Mouse (Mus musculus) spleen, adult 2 months (tissue): Measurements from ENCODE around the gene Agrp.
"Not testable (repeated sequence)": the region's sequence is repeated elsewhere in the genome, so short reads cannot be mapped to it uniquely, and the experiment has no call there.

ENCODE experiments used
- CTCF ChIP-seq: fragments of 200-500 bp; IDR thresholded peaks from 2 replicates; pipeline ENCODE4 v1.5.1; 2011; ENCODE audit warnings: mild to moderate bottlenecking, inconsistent platforms; ENCODE audit not compliant: insufficient read depth, insufficient read length, insufficient replicate concordance; ENCODE audit errors: extremely low read depth
- POLR2A ChIP-seq: fragments of 200-500 bp; IDR thresholded peaks from 2 replicates; pipeline ENCODE4 v1.6.1; 2011; ENCODE audit warnings: low read depth, low read length, inconsistent platforms

DNA sequence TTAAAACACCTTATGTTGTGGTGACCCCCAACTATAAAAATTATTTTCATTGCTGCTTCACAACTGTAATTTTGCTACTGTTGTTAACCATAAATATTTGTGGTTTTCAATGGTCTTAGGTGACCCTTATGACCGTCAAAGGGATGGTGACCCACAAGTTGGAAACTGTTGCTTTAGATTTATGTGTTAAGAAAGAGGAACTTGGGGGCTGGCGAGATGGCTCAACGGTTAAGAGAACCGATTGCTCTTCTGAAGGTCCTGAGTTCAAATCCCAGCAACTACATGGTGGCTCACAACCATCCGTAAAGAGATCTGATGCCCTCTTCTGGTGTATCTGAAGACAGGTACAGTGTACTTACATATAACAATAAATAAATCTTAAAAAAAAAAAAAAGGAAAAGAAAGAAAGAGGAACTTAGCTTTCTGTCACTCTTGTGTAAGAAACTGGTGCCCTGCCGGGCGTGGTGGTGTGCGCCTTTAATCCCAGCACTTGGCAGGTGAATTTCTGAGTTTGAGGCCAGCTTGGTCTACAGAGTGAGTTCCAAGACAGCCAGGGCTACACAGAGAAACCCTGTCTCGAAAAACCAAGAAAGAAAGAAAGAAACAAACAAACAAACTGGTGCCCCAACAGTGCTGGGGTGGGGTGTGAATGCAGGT lies 72.5 kb downstream of the Agrp start:
- TF ChIP-seq CTCF, POLR2A: not testable (repeated sequence)
